Mouse (Mus musculus) urinary bladder, postnatal 36 days (tissue): ENCODE data around the gene Rab11fip4.
A peak's percentile ranks its signal among the peaks of the same experiment; 100 is the strongest.

Source experiments
- DNase-seq, 2 experiments: peaks; one replicate each; pipeline ENCODE4 v3.0.0; 2022; ENCODE audit warnings: low spot score in 2 of 2, mixed read lengths in 1 of 2

Rab11fip4 gene

DNA sequence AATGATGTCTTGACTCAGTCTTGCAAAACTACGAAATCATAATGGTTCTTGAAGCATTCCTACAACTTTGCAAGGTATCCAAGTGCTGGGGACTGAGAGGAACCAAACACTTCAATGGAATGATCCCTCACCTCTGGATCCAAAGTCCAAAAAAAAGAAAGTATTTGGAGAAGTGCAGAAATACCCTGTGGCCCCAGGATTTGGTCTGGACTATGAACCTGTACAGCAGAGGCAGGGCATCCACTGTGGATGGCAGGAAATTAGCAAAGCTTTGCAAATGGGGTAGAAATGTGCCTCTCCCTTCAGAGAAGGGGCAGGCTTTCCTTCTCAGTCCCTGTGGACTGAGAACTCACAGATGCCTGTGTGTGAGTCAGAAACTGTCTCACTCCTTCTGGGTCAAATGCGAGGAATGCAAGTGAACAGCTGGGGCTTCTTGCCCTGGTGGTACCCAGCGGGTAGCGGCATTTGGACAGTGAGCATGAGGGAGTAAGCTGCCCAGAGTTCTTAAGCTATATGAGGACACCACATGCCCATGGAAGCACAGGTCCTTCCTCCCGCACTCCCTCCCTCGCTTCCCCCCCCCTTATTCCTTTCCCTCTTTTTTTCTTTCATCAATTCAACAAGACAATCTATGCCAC is 147.0 kb downstream of the Rab11fip4 start:
- DNase-seq = no peak

DNA sequence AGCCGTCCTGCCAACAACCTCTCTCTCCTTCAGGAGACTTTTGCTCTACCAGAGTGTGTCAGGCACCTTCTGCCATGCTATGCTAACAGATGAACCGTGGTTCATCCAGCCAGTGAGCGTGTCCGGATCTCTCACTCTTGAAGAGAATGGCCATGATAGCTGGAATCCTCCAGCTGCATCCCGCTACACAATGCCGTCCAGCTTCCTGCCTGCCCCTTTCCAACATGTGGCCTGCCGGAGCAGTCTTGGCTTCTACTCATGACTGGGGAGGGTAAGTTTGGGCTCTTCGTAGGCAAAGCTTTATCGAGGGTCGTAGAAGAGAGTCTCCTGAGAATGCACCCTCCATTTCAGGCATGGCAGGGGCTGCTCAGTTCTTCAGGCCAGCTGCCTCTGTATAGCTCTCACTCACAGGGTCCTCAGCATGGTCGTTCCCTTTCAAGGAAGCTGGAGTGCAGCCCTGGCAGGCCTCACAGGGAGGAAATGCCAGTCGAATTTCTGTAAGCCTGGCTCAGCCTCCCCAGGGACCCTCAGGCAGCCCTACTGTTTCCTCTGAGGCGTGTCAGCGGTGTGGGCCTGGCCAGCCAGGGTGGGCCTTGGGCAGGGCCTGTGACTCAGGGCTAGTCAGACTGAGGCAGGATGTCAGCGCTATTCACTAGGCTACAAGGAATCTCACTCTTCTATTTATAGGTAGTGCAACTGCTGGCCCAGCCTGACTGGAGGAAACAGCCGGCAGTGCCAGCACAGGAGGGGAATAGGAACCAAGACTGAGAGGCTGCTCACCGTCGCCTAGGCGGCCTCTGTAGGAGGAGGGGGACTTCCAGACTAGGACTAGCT is 147.9 kb downstream of the Rab11fip4 start:
- DNase-seq = peak in 1 of 2 experiments; percentile 59

DNA sequence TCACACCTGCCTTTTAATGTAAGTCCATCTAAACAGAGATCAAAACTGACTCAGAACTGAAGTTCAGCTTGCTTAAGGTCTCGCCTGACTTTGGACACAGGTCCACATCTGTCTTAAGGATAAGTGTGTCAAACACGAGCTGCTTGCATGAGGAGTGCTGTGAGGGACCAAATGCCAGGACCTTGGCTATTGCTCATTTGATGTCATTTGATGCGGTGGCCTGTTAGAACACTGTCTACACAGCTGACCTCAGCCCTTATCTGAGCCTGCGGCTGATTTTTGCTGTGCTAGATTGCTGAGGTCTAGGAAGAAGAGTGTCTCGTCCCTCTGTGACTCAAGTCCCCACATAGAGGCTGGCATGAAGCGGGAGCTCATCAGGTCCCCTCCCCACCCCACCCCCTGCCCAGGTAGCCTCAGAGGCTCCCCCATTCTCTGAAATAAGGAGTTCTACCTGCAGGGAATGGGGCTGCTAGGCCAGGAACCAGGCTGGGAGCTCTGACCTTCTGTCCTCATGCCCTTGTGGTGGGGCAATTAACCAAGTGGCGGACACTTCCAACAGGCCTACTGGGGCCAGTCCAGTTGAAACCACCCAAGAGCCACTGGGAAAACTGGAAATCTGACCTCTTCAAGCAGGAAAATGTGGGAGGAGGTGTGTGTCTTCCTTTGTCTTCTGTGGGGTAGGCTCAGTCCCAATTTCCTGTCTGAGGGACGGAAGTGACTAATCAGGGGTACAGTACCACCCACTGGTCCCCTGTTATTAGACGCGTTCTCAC is 149.9 kb downstream of the Rab11fip4 start:
- DNase-seq = no peak

GRCm38 (mm10) chr11:79746552-79747102 is 155.6 kb downstream of the Rab11fip4 start:
- no peak for DNase-seq
